Mouse (Mus musculus) myocyte (in vitro differentiated cells): ENCODE data around the gene RPS10-NUDT3. TPM values are rescaled to one million over a fixed set of nuclear protein-coding genes. Genes with fewer than 3 reads are reported as not detected.
A peak's percentile ranks its signal among the peaks of the same experiment; 100 is the strongest.

ENCODE experiments used
- H3K27me3 ChIP-seq: one replicate; pipeline ENCODE4 v1.6.1; 2011; ENCODE audit not compliant: control insufficient read depth, insufficient read depth, insufficient read length
- H3K36me3 ChIP-seq: one replicate; pipeline ENCODE4 v1.6.1; 2011; ENCODE audit not compliant: control insufficient read depth, insufficient read depth
- H3K4me2 ChIP-seq: one replicate; pipeline ENCODE4 v1.6.1; 2011; ENCODE audit warnings: low read depth, control low read depth
- H3K4me3 ChIP-seq: one replicate; pipeline ENCODE4 v1.5.1; 2011; ENCODE audit warnings: mild to moderate bottlenecking, control low read depth, moderate library complexity
- H3K79me2 ChIP-seq: one replicate; pipeline ENCODE4 v1.6.1; 2011; ENCODE audit not compliant: control insufficient read depth, insufficient read depth
- H3ac ChIP-seq: one replicate; pipeline ENCODE4 v1.6.1; 2011; ENCODE audit not compliant: control insufficient read depth, insufficient read length
- CEBPB ChIP-seq: IDR thresholded peaks from 2 replicates; pipeline ENCODE4 v1.6.1; 2011; ENCODE audit warnings: mild to moderate bottlenecking, moderate library complexity; ENCODE audit not compliant: poor library complexity, insufficient read depth, severe bottlenecking
- E2F4 ChIP-seq: IDR thresholded peaks from one replicate; pipeline ENCODE4 v1.6.1; 2011; ENCODE audit warnings: mild to moderate bottlenecking, control low read depth, moderate library complexity; ENCODE audit not compliant: insufficient read depth
- MAX ChIP-seq: IDR thresholded peaks from one replicate; pipeline ENCODE4 v1.6.1; 2011; ENCODE audit warnings: low read depth, mild to moderate bottlenecking, control low read depth
- MYOD1 ChIP-seq, 3 experiments: IDR thresholded peaks; one replicate each; pipeline ENCODE4 v1.6.1; 2011; ENCODE audit warnings: control low read depth in 2 of 3, low read depth in 2 of 3, mild to moderate bottlenecking in 2 of 3, moderate library complexity in 1 of 3; ENCODE audit not compliant: insufficient read length in 2 of 3, control insufficient read depth in 1 of 3
- MYOG ChIP-seq, 3 experiments: IDR thresholded peaks; one replicate each; pipeline ENCODE4 v1.6.1; 2011; ENCODE audit warnings: control low read depth in 2 of 3, low read depth in 2 of 3, mild to moderate bottlenecking in 2 of 3; ENCODE audit not compliant: insufficient read length in 2 of 3, control insufficient read depth in 1 of 3, insufficient read depth in 1 of 3
- POLR2A ChIP-seq: IDR thresholded peaks from one replicate; pipeline ENCODE4 v1.6.1; 2011; ENCODE audit warnings: low read depth, mild to moderate bottlenecking, control low read depth, moderate library complexity; ENCODE audit not compliant: insufficient read length
- POLR2AphosphoS2 ChIP-seq: IDR thresholded peaks from one replicate; pipeline ENCODE4 v1.6.1; 2011; ENCODE audit warnings: low read depth, control low read depth; ENCODE audit not compliant: insufficient read length
- REST ChIP-seq: IDR thresholded peaks from one replicate; pipeline ENCODE4 v1.6.1; 2011; ENCODE audit warnings: mild to moderate bottlenecking, control low read depth, moderate library complexity; ENCODE audit not compliant: insufficient read depth, insufficient read length
- SRF ChIP-seq: IDR thresholded peaks from one replicate; pipeline ENCODE4 v1.6.1; 2011; ENCODE audit warnings: low read depth; ENCODE audit not compliant: control insufficient read depth, insufficient read length
- TCF12 ChIP-seq: IDR thresholded peaks from one replicate; pipeline ENCODE4 v1.6.1; 2011; ENCODE audit warnings: mild to moderate bottlenecking, control low read depth; ENCODE audit not compliant: poor library complexity, insufficient read depth, severe bottlenecking
- TCF3 ChIP-seq: IDR thresholded peaks from one replicate; pipeline ENCODE4 v1.6.1; 2011; ENCODE audit warnings: low read depth, control low read depth; ENCODE audit not compliant: insufficient read length
- USF1 ChIP-seq: IDR thresholded peaks from one replicate; pipeline ENCODE4 v1.6.1; 2011; ENCODE audit warnings: low read depth, mild to moderate bottlenecking, control low read depth, moderate library complexity
- polyA plus RNA-seq: library from polyadenylated mRNA; unstranded; fragments of >200 nt; fragmentation: generic; extraction: Trizol; gene quantifications from one replicate; pipeline ENCODE4 v1.2.1, GENCODE M21; 2012; ENCODE audit warnings: missing spikeins

RPS10-NUDT3 gene
- polyA plus RNA-seq, 1 experiment, result not detected

DNA sequence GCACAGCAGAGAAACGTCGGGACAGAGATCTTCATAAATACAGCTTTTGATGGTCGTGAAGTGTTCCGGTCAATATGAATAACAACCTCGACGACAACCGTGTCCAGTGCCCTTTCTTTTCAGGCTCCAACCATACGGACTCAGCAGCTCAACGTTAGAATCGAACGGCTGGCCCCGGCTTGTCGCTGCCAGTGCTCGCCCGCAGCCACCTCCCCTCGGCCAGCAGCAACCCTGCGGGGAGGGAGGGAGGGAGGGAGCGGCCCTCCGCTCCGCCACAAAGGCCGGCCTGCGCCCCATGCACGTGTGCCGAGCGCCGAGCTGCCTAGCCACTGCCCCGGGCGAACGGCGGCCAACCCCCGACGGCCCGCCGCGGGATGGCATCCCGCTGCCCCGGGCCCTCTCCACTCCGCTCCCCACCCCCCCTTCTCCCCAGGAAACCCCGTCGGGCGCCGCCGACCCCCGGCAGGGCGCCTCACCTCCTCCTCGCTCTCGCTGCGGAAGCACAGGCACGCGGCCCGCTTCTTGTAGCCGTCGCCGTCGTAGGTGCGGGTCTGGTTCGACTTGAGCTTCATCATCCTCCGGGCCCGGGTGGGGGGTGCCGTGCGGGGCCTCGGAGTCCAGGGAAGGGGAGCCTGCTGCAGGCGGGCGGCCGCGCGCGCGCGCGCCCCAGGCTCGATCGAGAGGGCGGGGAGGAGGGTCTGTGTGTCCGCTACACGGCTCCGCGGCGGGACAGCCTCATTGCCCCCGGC lies 12.2 kb downstream of the RPS10-NUDT3 start:
- TF ChIP-seq CEBPB, result no peak
- TF ChIP-seq POLR2AphosphoS2, result no peak
- TF ChIP-seq POLR2A, result peak; percentile 65
- TF ChIP-seq TCF12, result no peak
- no peak for TF ChIP-seq MYOG (IDR thresholded peaks at IDR 0.05; ENCODE audit: control insufficient read depth in 1 of 3, insufficient read depth in 1 of 3, insufficient read length in 2 of 3, low read depth in 2 of 3)
- no peak for TF ChIP-seq MAX
- TF ChIP-seq SRF, result no peak
- TF ChIP-seq MYOD1 (IDR thresholded peaks at IDR 0.05; ENCODE audit: control insufficient read depth in 1 of 3, insufficient read length in 2 of 3, low read depth in 2 of 3), result peak in 1 of 3 experiments; percentile 13
- TF ChIP-seq E2F4, result no peak
- TF ChIP-seq REST, result no peak
- TF ChIP-seq TCF3, result no peak
- TF ChIP-seq USF1, result no peak
- Histone ChIP-seq H3K36me3 (no peaks in the 10 kb centered on the region), H3K4me3 (peak overlapping the region; percentile 71), H3K27me3 (no peaks in the 10 kb centered on the region), H3ac (peak overlapping the region; percentile 87), H3K79me2 (peaks cover 48% of the 10 kb centered on the region), H3K4me2 (peak overlapping the region; percentile 96)

DNA sequence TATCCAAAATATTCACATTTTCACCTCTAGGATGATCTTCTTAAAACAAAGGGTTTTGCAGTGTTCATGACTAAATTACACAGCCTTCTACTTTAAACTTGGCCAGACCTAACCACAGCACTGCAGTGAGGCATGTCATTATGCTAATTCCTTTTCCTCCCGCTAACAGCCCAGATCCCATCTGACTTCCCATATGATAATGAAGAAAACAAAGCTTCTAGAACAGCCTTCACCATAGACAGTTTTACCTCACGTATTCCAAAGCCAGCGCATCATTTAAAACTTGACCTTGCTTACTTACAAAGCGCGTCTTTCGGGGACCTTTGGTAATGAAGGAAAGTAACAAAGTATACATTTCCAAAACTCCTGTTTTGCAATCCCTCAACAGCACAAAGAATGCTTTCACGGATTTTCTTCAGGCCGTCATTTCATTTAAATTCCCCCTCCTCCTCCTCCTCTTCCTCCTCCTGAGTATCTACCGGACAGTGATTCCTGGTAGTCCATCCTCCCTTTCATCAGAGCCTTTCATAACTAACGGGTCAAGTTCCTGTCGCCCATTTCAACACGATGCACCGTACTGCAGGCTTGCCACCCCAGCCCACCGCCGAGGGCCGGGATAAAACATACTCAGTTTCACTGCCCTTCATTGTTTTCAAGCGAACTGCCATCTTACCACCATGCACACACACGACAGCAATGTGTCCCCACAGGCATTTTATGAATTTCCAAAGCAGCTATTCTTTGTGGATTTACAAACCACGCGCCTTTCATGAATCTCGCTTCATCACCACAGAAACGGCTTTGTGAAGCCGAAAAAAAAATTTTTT lies 13.1 kb downstream of the RPS10-NUDT3 start:
- Histone ChIP-seq H3K36me3 (peaks cover 3% of the 10 kb centered on the region), H3K4me3 (peak overlapping the region; percentile 71), H3K79me2 (peaks cover 57% of the 10 kb centered on the region), H3ac (peak overlapping the region; percentile 87), H3K4me2 (peak overlapping the region; percentile 96), H3K27me3 (no peaks in the 10 kb centered on the region)
- TF ChIP-seq E2F4 (no peak), CEBPB (no peak), TCF12 (no peak), REST (no peak), POLR2A (peak; percentile 20), MYOD1 (IDR thresholded peaks at IDR 0.05; ENCODE audit: control insufficient read depth in 1 of 3, insufficient read length in 2 of 3, low read depth in 2 of 3) (no peak), USF1 (no peak), TCF3 (no peak), SRF (no peak)

GRCm38 (mm10) chr17:27621161-27621560 lies 13.9 kb downstream of the RPS10-NUDT3 start:
- peak overlapping the region; percentile 71 for H3K4me3 ChIP-seq
- H3K36me3 ChIP-seq, result peaks cover 3% of the 10 kb centered on the region
- peak overlapping the region; percentile 96 for H3K4me2 ChIP-seq
- H3K79me2 ChIP-seq, result peaks cover 65% of the 10 kb centered on the region
- H3K27me3 ChIP-seq, result no peaks in the 10 kb centered on the region
- TF ChIP-seq MYOG (IDR thresholded peaks at IDR 0.05; ENCODE audit: control insufficient read depth in 1 of 3, insufficient read depth in 1 of 3, insufficient read length in 2 of 3, low read depth in 2 of 3), result no peak
- TF ChIP-seq MAX, result no peak
- TF ChIP-seq TCF3, result no peak
- TF ChIP-seq USF1, result no peak
- TF ChIP-seq CEBPB, result no peak
- no peak for TF ChIP-seq POLR2AphosphoS2
- TF ChIP-seq POLR2A, result no peak
- TF ChIP-seq SRF, result no peak
- TF ChIP-seq MYOD1 (IDR thresholded peaks at IDR 0.05; ENCODE audit: control insufficient read depth in 1 of 3, insufficient read length in 2 of 3, low read depth in 2 of 3), result no peak
- H3ac ChIP-seq, result no peak overlapping the region

DNA sequence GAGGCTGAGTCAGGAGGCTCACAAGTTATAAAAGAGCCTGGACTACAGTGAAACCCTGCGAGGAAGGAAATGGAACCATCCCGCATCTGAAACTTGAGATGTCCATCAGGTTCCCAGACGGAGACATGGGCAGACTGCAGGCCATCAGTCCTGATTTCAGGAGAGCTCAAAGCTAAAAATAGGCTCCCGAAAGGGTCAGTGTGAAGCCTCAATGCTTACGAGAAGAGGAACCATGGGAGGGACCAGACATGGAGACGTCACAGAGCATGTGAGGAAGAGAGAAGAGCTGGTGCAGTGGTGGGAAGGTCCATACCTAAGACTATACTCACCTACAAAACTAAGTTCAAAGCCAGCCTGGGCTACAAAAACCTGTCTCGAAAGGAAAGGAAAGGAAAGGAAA lies 19.6 kb downstream of the RPS10-NUDT3 start:
- no peak overlapping the region for H3K4me2 ChIP-seq

More for the DNA sequence above, 19.6 kb downstream of the RPS10-NUDT3 start:
- Histone ChIP-seq H3K79me2 (peaks cover 100% of the 10 kb centered on the region), H3K36me3 (peaks cover 3% of the 10 kb centered on the region), H3K4me3 (no peak overlapping the region), H3ac (no peak overlapping the region), H3K27me3 (no peaks in the 10 kb centered on the region)
- TF ChIP-seq TCF12 (no peak), SRF (no peak), POLR2A (no peak), USF1 (no peak), CEBPB (no peak), MAX (no peak), TCF3 (no peak), MYOG (IDR thresholded peaks at IDR 0.05; ENCODE audit: control insufficient read depth in 1 of 3, insufficient read depth in 1 of 3, insufficient read length in 2 of 3, low read depth in 2 of 3) (no peak), MYOD1 (IDR thresholded peaks at IDR 0.05; ENCODE audit: control insufficient read depth in 1 of 3, insufficient read length in 2 of 3, low read depth in 2 of 3) (no peak), POLR2AphosphoS2 (no peak), E2F4 (no peak)
